Mouse (Mus musculus) thymus, adult 2 months (tissue): Measurements from ENCODE around the gene Pdxk.

Experiments used
- CTCF ChIP-seq: fragments of 200-500 bp; IDR thresholded peaks from 2 replicates; pipeline ENCODE4 v1.5.1; 2012; ENCODE audit warnings: mild to moderate bottlenecking, control low read depth, low read length, moderate library complexity, borderline replicate concordance; ENCODE audit not compliant: control insufficient read depth, poor library complexity, insufficient read depth; ENCODE audit errors: extremely low read depth
- POLR2A ChIP-seq: fragments of 200-500 bp; IDR thresholded peaks from 2 replicates; pipeline ENCODE4 v1.6.1; 2012; ENCODE audit warnings: mild to moderate bottlenecking, low read length, control low read depth, moderate library complexity; ENCODE audit not compliant: control insufficient read depth, poor library complexity, insufficient read depth; ENCODE audit errors: extremely low read depth

GRCm38 (mm10) chr10:78502986-78503733 lies 38.4 kb upstream of the Pdxk start:
- TF ChIP-seq POLR2A (no peak), CTCF (no peak)
